Mouse (Mus musculus) megakaryocyte, embryonic 14.5 days (primary cell): Measurements from ENCODE around the gene Lbx2.

ENCODE experiments used
- FLI1 ChIP-seq: IDR thresholded peaks from 2 replicates; pipeline ENCODE4 v1.6.1; 2012; ENCODE audit warnings: low read length, inconsistent platforms, mixed read lengths
- GATA1 ChIP-seq: IDR thresholded peaks from 3 replicates; pipeline ENCODE4 v1.6.1; 2012; ENCODE audit warnings: mixed read lengths, low read length, inconsistent platforms, borderline replicate concordance

DNA sequence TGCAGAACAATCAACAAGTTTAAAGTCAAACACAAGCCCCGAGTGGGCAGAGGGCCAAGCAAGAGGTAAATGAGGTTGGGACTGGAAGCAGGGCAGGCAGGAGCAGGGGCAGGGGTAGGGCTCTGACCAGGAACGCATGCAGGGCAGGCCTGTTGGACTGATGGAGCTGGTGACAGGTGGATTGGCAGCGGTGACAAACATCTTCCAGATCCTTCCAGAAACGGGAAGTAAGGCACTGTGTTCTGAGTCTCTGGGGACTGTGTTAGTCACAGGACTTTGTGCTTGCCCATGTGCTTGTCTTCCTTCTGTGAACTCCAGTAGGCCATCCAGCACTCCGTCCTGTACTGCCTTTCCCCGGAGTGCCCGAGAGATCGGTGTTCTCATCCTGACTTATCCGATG lies 41.4 kb upstream of the Lbx2 start:
- TF ChIP-seq GATA1 = no peak
- TF ChIP-seq FLI1 = no peak
